Mouse (Mus musculus) forebrain, postnatal 0 days (tissue): ENCODE data around the gene Rabep1. TPM values are rescaled to one million over a fixed set of nuclear protein-coding genes. Genes with fewer than 3 reads are reported as not detected.

Source experiments
- ATAC-seq: fragments of 200-750 bp; cut with Nextera tagmentation; 2 replicates; pipeline ENCODE4 v1.8.0; 2017; ENCODE audit warnings: mild to moderate bottlenecking, moderate library complexity
- DNase-seq: peaks from one replicate; pipeline ENCODE4 v3.0.0-alpha.2; 2015
- H3K27ac ChIP-seq: fragments of 300-500 bp; sonication (generic); 2 replicates; pipeline ENCODE4 v1.5.1; 2014; ENCODE audit warnings: low read depth, mild to moderate bottlenecking, antibody characterized with exemption, low read length, moderate library complexity, mixed read lengths
- H3K27me3 ChIP-seq: fragments of 300-500 bp; sonication (generic); 2 replicates; pipeline ENCODE4 v1.6.1; 2014; ENCODE audit warnings: mild to moderate bottlenecking, low read length, mixed read lengths; ENCODE audit not compliant: insufficient read depth
- H3K36me3 ChIP-seq: fragments of 300-500 bp; sonication (generic); 2 replicates; pipeline ENCODE4 v1.6.1; 2014; ENCODE audit warnings: mild to moderate bottlenecking, moderate library complexity; ENCODE audit not compliant: insufficient read depth
- H3K4me1 ChIP-seq: fragments of 300-500 bp; sonication (generic); 2 replicates; pipeline ENCODE4 v1.6.1; 2014; ENCODE audit warnings: antibody characterized with exemption; ENCODE audit not compliant: insufficient read depth
- H3K4me2 ChIP-seq: fragments of 300-500 bp; sonication (generic); 2 replicates; pipeline ENCODE4 v1.6.1; 2014; ENCODE audit warnings: low read depth, mild to moderate bottlenecking, moderate library complexity
- H3K4me3 ChIP-seq: fragments of 300-500 bp; sonication (generic); 2 replicates; pipeline ENCODE4 v1.5.1; 2014; ENCODE audit warnings: low read depth, low read length, mixed read lengths
- H3K9ac ChIP-seq: fragments of 300-500 bp; sonication (generic); 2 replicates; pipeline ENCODE4 v1.6.1; 2014; ENCODE audit warnings: mild to moderate bottlenecking
- H3K9me3 ChIP-seq: fragments of 300-500 bp; sonication (generic); 2 replicates; pipeline ENCODE4 v1.6.1; 2016; ENCODE audit warnings: low read length
- CTCF ChIP-seq: sonication (generic); IDR thresholded peaks from 2 replicates; pipeline ENCODE4 v1.5.1; 2016; ENCODE audit warnings: antibody characterized with exemption, control low read depth, low read depth
- WGBS: fragments of 180-500 bp; shearing (Covaris S2); extraction: QIAGEN DNeasy Blood & Tissue Kit; methylation state at CpG from one replicate; pipeline ENCODE4 v1.1.7; 2014; 5-methylcytosine and 5-hydroxymethylcytosine counted together
- polyA plus RNA-seq: library from polyadenylated mRNA; unstranded; fragments of >200 nt; fragmentation: Nextera tagmentation; extraction: Ambion mirVana; gene quantifications from 2 replicates; pipeline ENCODE4 v1.2.1, GENCODE M21; 2015
- total RNA-seq: library from RNA; depleted of rRNA; stranded (reverse); fragments of >200 nt; gene quantifications from 2 replicates; pipeline ENCODE4 v1.2.3, GENCODE M21; 2014

The Rabep1 gene
- total and polyA plus RNA-seq, 2 experiments from 2014 or later, result 103 to 109 TPM

DNA sequence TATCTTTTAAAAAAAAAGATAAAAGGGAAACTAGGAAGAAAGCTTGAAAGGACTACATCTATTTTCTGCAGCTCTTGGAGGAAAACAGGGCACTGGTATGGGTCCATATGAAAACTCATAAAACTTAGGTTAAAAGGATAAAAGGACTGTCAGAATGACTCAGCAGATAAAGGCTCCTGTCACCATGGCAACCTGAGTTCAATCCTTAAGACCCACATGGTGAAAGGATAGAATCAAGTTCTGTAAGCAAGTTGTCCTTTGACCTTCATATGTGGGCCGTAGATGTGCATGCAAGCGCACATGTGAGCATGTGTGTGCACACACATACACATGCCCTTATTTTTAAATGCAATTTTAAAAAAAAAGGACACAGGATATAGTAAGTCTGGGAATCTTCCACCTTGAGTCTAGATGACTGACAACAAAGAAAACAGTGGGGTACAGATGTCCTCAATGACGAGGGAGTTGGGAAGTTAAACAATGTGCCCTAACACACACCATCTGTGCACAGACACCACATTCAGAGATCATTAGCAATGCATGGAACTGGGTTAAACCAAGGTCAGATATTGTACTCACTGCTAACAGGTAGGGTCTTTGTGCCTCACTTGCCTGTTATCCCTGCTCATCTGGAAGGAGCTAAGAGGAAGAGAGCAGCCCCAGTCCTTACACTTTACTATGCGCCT, 119.8 kb downstream of the Rabep1 start:
- Histone ChIP-seq H3K9me3 (no peaks in the 10 kb centered on the region), H3K4me2 (no peak overlapping the region), H3K4me1 (peaks cover 8% of the 10 kb centered on the region), H3K27ac (no peak overlapping the region), H3K27me3 (no peaks in the 10 kb centered on the region), H3K9ac (no peak overlapping the region), H3K36me3 (peaks cover 61% of the 10 kb centered on the region), H3K4me3 (no peak overlapping the region)
- TF ChIP-seq CTCF, result no peak
- ATAC-seq (no peak), DNase-seq (no peak)
- WGBS, result 74% methylated on average over 4 of the region's 4 CpGs

DNA sequence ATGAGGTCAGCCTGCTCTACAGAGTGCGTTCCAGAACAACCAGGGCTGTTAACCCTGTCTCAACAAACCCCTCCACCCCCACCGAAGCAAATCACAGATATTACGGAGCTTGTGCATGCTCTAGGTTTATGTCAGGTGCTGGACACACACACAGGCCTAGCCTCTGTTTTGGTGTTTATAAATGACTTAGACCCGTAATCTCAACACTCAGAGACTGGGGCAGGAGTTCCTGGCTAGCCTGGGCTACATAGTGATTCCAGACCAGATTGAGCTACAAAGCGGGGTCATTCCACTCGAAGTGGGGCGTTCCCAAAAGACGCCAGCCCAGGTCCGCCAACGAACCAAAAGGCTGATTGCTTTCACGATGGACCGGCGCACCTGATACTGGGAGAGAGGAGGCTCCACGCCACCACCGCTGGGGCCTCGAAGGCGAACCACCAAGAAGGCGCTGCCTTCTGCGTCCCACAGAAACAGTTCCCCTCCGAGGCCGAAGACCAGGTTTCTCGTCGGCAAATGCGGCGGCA, 124.8 kb downstream of the Rabep1 start:
- Histone ChIP-seq H3K4me1 (peaks cover 8% of the 10 kb centered on the region), H3K27me3 (no peaks in the 10 kb centered on the region), H3K4me3 (peak overlapping the region; percentile 92), H3K27ac (peak overlapping the region; percentile 90), H3K36me3 (peaks cover 29% of the 10 kb centered on the region), H3K9ac (peak overlapping the region; percentile 78), H3K4me2 (peak overlapping the region; percentile 72), H3K9me3 (no peaks in the 10 kb centered on the region)
- ATAC-seq (peak; percentile 4; the same call in 1 of the 2 replicates), DNase-seq (no peak)
- WGBS, result under 1% methylated on average over 25 of the region's 25 CpGs
- TF ChIP-seq CTCF, result no peak

DNA sequence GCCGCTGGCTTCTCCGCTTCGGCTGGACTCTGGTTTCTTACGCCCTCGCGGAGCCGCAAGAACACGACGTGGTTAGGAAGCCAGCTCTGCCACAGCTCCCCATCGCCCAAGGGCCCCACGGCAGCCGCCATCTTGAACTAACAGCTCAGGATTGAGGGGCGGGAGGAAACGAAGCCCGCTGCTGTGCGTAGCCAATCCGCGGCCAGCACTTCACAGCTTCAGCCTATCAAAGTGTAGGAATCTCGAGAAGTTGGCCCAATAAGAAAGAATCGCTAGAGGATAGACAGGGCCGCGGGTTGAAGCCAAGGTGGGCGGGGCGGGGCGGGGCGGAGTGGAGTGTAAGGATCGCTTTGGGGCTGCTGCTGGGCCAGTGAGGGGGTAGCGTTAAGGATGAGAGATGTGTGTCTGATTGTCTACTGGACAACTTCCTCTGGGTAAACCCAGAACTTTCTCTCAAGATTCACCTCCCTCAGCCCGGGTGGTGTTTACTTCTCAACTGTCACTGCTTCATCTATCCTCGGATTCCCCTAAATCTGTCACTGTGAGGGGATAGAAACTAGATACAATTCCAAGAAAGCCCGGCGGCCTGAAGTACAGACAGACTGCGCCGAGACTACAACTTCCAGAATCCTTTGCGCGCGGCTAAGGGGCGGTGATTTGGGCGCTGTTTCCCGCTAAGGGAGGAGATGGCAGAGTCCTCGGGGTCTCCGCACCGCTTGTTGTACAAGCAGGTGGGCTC, 125.4 kb downstream of the Rabep1 start, which contains the start of the genes Nup88 and Rpain:
Gene Nup88, minus strand, starts transcription at position 153 of the 739 bp plus-strand sequence.
Gene Rpain, plus strand, starts transcription at position 393 of the 739 bp plus-strand sequence.
- peak within 1 kb of the TSS; percentile 81 for H3K4me2 ChIP-seq
- DNase-seq (peak; percentile 98), ATAC-seq (peak; percentile 98)
- H3K4me1 ChIP-seq, result peaks cover 8% of the 10 kb centered on the region
- H3K4me3 ChIP-seq, result peak within 1 kb of the TSS; percentile 92
- WGBS, result under 1% methylated on average over 43 of the region's 43 CpGs
- H3K9me3 ChIP-seq, result no peaks in the 10 kb centered on the region
- no peak for TF ChIP-seq CTCF
- H3K9ac ChIP-seq, result peak within 1 kb of the TSS; percentile 78
- H3K27me3 ChIP-seq, result no peaks in the 10 kb centered on the region
- H3K27ac ChIP-seq, result peak within 1 kb of the TSS; percentile 90
- H3K36me3 ChIP-seq, result peaks cover 29% of the 10 kb centered on the region

DNA sequence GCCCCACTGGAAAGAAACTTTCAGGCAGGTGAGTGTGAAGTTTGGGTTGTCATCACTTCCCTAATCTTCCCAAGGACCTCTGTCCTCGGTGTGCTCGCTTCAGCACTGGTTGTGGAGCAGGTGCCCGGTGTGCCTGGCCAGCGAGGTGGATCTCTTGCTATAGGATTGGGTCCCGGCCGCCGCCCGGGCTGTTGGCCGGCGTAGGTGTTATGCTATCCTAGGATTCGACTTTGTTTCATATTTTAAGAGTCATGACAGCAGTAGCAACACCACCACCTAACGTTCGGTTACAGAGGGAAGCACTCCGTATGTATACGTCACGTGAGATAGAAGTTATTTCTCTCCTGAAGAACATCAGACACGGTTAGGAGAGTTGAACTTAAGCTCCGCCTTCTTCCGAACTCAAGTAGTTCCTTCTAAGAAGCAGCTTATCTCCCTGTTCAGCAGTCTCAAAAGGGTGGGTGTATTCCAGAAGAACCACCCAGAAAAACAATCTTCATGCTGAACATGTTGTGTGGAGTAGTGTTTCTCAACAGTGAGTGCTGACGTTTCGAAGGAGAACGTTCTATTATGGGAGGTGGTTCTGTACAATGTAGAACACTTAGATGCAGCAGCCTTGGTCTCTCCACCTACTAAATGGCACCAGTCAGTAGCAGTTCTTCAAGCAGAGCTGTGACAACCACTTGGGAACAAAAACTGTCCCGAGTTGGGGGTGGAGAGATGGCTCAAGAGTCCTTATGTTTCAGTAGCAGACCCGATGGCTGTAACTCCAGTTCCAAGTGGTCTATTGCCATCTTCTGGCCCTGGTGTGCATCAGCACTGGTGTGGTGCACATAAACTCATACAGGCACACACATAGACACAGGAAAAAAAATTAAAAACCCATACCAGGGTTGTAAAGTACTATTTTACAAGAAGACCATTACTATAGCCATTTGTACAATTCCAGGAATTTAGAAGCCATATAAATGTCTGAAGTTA, 126.3 kb downstream of the Rabep1 start:
- peak overlapping the region; percentile 92 for H3K4me3 ChIP-seq
- WGBS, result 15% methylated on average over 24 of the region's 24 CpGs

DNA sequence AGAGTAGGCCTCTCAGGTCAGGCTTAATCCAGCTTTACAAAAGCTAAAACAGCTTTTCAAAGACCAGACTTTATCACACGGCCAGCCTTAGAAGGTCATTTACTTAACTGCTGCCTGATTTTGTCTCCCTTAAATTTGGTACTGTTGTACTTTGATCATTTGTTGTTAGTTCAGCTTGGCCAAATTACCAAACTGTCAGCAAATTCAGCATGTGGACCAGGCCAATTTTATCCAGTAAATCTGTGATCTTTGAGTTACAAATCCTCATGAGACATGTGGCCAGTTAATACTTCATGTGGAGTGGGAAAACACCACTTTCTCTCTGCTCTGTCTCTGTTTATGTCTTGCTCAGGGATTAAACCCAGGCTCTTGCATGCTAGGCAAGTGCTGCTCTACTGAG, 128.0 kb downstream of the Rabep1 start:
- DNase-seq, result no peak
- WGBS, result 51% methylated on average over 1 of the region's 1 CpGs
- H3K9ac ChIP-seq, result no peak overlapping the region
- peaks cover 37% of the 10 kb centered on the region for H3K36me3 ChIP-seq
- ATAC-seq, result no peak
- no peak overlapping the region for H3K4me2 ChIP-seq
- H3K4me3 ChIP-seq, result no peak overlapping the region
- no peaks in the 10 kb centered on the region for H3K27me3 ChIP-seq
- no peak overlapping the region for H3K27ac ChIP-seq
- peaks cover 8% of the 10 kb centered on the region for H3K4me1 ChIP-seq
- TF ChIP-seq CTCF, result no peak
- no peaks in the 10 kb centered on the region for H3K9me3 ChIP-seq

More for the DNA sequence above, 126.3 kb downstream of the Rabep1 start:
- ATAC-seq (peak; percentile 34), DNase-seq (no peak)
- peak overlapping the region; percentile 81 for H3K4me2 ChIP-seq
- TF ChIP-seq CTCF, result peak; percentile 52
- H3K9ac ChIP-seq, result peak overlapping the region; percentile 53
- peaks cover 30% of the 10 kb centered on the region for H3K36me3 ChIP-seq
- peaks cover 8% of the 10 kb centered on the region for H3K4me1 ChIP-seq
- H3K9me3 ChIP-seq, result no peaks in the 10 kb centered on the region
- H3K27me3 ChIP-seq, result no peaks in the 10 kb centered on the region
- peak overlapping the region; percentile 90 for H3K27ac ChIP-seq

DNA sequence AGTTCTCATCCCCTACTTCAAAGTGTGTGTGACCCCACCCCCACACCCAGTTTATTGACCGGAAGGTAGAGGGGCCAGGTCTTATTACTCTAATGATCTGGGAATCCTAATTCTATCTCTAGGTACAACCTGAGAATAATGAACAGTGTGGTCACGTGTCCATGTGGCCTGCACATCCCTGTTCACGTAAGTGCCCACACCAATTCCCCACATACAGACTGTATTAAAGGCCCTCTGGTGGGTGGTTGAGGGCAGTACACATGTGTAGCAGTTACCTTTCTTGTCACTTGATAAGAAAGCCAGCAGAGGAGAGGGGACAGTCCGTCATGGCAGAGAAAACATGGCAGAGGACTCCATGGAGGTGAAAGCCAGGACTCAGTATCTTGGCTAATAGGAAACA, 129.4 kb downstream of the Rabep1 start:
- H3K4me2 ChIP-seq, result no peak overlapping the region
- H3K4me3 ChIP-seq, result no peak overlapping the region
- no peaks in the 10 kb centered on the region for H3K9me3 ChIP-seq
- peak; percentile 54 for TF ChIP-seq CTCF
- peaks cover 51% of the 10 kb centered on the region for H3K36me3 ChIP-seq
- DNase-seq, result peak; percentile 21
- H3K27me3 ChIP-seq, result no peaks in the 10 kb centered on the region
- H3K27ac ChIP-seq, result no peak overlapping the region
- 65% methylated on average over 4 of the region's 4 CpGs for WGBS
- no peak for ATAC-seq
- no peaks in the 10 kb centered on the region; the same call in 1 of the 2 replicates for H3K4me1 ChIP-seq
- no peak overlapping the region for H3K9ac ChIP-seq
